Mouse (Mus musculus): ENCODE data around the gene Ran.

The Ran gene

GRCm38 (mm10) chr5:129064186-129064585 lies 44.3 kb downstream of the Ran start:
- no peak for DNase-seq (ENCODE audit: low spot score in 2 of 2)

GRCm38 (mm10) chr5:129065301-129065700 lies 45.4 kb downstream of the Ran start:
- peak in 1 of 2 experiments; percentile 29 for DNase-seq (ENCODE audit: low spot score in 2 of 2)

GRCm38 (mm10) chr5:129065946-129066345 lies 46.1 kb downstream of the Ran start:
- no peak for DNase-seq (ENCODE audit: low spot score in 2 of 2)

DNA sequence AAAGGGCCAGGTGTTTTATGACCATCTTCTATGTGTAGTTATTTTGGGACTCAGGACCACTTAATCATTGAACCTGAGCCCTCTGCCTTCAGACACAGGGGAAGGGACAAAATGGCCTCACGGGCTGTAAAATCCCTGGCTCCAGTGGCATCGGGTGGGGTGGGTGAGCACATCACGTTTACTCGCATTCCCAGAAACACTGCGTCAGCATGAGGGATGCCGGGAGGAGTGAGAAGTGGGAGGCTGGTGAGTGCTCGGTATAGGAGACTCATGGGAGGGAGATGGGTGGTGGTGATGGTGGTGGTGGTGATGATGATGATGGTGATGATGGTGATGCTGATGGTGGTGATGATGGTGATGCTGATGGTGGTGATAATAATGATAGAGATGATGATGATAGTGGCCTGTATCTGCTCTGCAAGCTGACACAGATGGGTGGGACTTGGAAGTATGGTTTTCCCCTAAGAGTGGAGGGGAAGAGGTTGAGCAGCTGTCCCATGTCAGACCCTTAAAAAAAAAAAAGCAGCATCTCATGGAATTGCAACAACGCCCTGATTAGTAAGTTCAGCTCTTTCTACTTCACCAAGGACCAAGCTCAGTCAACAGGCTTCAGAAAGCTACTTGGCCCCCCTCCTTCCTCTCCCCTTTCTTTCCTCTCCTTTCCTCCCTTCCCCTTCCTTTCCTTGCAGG lies 46.8 kb downstream of the Ran start:
- no peak for DNase-seq (ENCODE audit: low spot score in 2 of 2)

DNA sequence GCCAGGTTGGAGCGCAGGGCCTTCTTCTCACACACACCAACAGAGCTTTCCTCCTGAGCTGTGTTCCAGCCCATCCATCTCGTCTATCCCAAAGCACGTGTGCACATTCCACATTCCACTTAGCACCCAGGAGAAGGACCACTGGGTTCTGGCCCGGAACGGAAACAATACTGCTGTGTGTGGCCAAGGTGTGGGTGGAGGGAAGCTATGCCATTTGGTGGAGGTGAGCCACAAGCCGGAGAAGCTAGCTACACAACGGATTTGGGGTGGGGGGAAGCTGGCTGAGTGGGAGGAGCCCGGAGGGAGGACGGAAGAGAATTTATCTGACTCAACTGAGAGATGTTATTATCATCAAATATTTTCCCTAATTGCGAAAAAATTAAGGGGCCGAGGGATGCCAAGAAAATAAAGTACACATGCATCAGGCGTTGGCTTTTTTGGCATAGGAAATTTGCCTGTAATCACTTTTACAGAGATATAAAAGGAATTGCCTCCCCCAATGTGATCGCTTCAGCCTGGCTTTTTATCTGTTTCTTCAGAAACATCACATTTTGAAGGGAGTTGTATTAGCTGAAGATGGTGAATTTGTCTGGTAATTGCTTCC lies 47.5 kb downstream of the Ran start:
- no peak for DNase-seq (ENCODE audit: low spot score in 2 of 2)

- DNase-seq (ENCODE audit: low spot score in 2 of 2) = peak in 1 of 2 experiments; percentile 31
Measured at GRCm38 (mm10) chr5:129071761-129072280, 52.0 kb downstream of the Ran start.

DNA sequence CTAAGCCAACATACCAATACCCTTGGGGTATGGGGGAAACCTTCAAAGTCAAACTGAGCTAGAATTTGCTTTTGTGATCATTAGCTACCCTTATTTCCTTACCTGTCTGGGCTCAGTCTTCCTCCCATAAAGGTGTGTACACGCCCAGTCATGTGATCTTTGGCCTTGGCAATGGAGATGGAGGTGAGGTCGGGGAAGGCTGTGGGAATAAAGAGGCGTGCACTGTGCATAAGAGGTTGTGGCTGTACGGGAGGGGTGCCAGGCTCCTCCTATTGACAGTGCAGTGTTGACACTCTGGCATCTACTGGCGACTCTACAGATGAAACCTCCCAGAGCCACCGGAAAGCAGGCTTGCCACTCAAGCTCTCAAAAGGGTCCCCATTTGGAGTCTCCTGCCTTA lies 53.5 kb downstream of the Ran start:
- DNase-seq (ENCODE audit: low spot score in 2 of 2) = no peak
